In genomic region chr11:44211871-44212441, GRCm38 (mm10) we compare ENCODE assay signal across 9 mouse cellular contexts.
DNase-seq lines count a peak whose midpoint lies in the region; ATAC-seq and TF ChIP-seq lines count a peak whose summit lies in the region.
"Had no signal": no experiment of that assay in that cellular context is flagged by ENCODE, and none has a peak within 500 bp of the region (broad histone marks: within the 10 kb centered on the region; RNA-seq: fewer than 3 reads in every experiment).

No protein-coding gene starts in this region.

- no peak overlapping the region for H3K27ac ChIP-seq in embryonic facial prominence, embryonic 14.5 days (replicated peaks; ENCODE audit: low read depth, low read length)
- no peak overlapping the region for H3K27ac ChIP-seq in hindbrain, postnatal 0 days
- no peak overlapping the region for H3K27ac ChIP-seq in neural tube, embryonic 11.5 days (ENCODE audit: low read depth, low read length)
- H3K27ac ChIP-seq: liver, embryonic 13.5 days had no signal

- no peak overlapping the region for H3K9ac ChIP-seq in embryonic facial prominence, embryonic 14.5 days (ENCODE audit: low read depth, low read length)
- no peak overlapping the region for H3K9ac ChIP-seq in hindbrain, postnatal 0 days (replicated peaks; ENCODE audit: low read length)
- no peak overlapping the region for H3K9ac ChIP-seq in neural tube, embryonic 11.5 days (ENCODE audit: low read length)
- H3K9ac ChIP-seq: liver, embryonic 13.5 days had no signal

- peak; percentile 24 for DNase-seq in layer of hippocampus, adult 11-12 months (ENCODE audit: low spot score)
- DNase-seq in layer of hippocampus, adult 9-10 months (ENCODE audit: low spot score), result no peak
- DNase-seq in adrenal gland, adult 2 months, result peak; percentile 57
- DNase-seq in embryonic facial prominence, embryonic 14.5 days (ENCODE audit: low spot score), result peak; percentile 50
- peak; percentile 79 for DNase-seq in hindbrain, postnatal 0 days (ENCODE audit: low spot score)
- peak; percentile 23 to 25 for DNase-seq in left cerebral cortex, postnatal 25 days (ENCODE audit: low spot score in 2 of 2)
- DNase-seq in neural tube, embryonic 11.5 days (ENCODE audit: low spot score), result peak; percentile 24
- peak; percentile 48 for DNase-seq in thymus, postnatal 4 days
- DNase-seq: liver, embryonic 13.5 days had no signal

- H3K4me1 ChIP-seq in embryonic facial prominence, embryonic 14.5 days (ENCODE audit: control insufficient read depth, insufficient read depth, low read length), result no peaks in the 10 kb centered on the region
- no peaks in the 10 kb centered on the region for H3K4me1 ChIP-seq in hindbrain, postnatal 0 days (ENCODE audit: insufficient read depth, low read length)
- H3K4me1 ChIP-seq in neural tube, embryonic 11.5 days (ENCODE audit: control insufficient read depth, insufficient read depth, low read length), result no peaks in the 10 kb centered on the region
- H3K4me1 ChIP-seq: liver, embryonic 13.5 days had no signal

- WGBS in embryonic facial prominence, embryonic 14.5 days, result 52% methylated on average over 9 of the region's 9 CpGs
- 57% methylated on average over 9 of the region's 9 CpGs for WGBS in hindbrain, postnatal 0 days
- WGBS in neural tube, embryonic 11.5 days, result 61% methylated on average over 9 of the region's 9 CpGs

- H3K36me3 ChIP-seq in embryonic facial prominence, embryonic 14.5 days (ENCODE audit: control insufficient read depth, insufficient read depth, low read length), result no peaks in the 10 kb centered on the region
- H3K36me3 ChIP-seq in hindbrain, postnatal 0 days (ENCODE audit: insufficient read depth, low read length), result no peaks in the 10 kb centered on the region
- H3K36me3 ChIP-seq in neural tube, embryonic 11.5 days (ENCODE audit: control insufficient read depth, insufficient read depth, low read length), result no peaks in the 10 kb centered on the region
- H3K36me3 ChIP-seq: liver, embryonic 13.5 days had no signal

- H3K27me3 ChIP-seq in embryonic facial prominence, embryonic 14.5 days (replicated peaks; ENCODE audit: control insufficient read depth, insufficient read depth, low read length), result no peaks in the 10 kb centered on the region
- no peaks in the 10 kb centered on the region for H3K27me3 ChIP-seq in hindbrain, postnatal 0 days (ENCODE audit: insufficient read depth, low read length)
- H3K27me3 ChIP-seq in neural tube, embryonic 11.5 days (ENCODE audit: control insufficient read depth, insufficient read depth, low read length), result no peaks in the 10 kb centered on the region
- H3K27me3 ChIP-seq: liver, embryonic 13.5 days had no signal

- H3K4me3 ChIP-seq in embryonic facial prominence, embryonic 14.5 days (ENCODE audit: low read depth, low read length), result no peak overlapping the region
- H3K4me3 ChIP-seq in hindbrain, postnatal 0 days (ENCODE audit: low read length), result no peak overlapping the region
- no peak overlapping the region for H3K4me3 ChIP-seq in neural tube, embryonic 11.5 days (ENCODE audit: low read depth, low read length)
- H3K4me3 ChIP-seq: liver, embryonic 13.5 days had no signal

- H3K9me3 ChIP-seq in embryonic facial prominence, embryonic 14.5 days (ENCODE audit: control insufficient read depth, low read length), result no peaks in the 10 kb centered on the region
- H3K9me3 ChIP-seq in hindbrain, postnatal 0 days (ENCODE audit: low read length), result no peaks in the 10 kb centered on the region
- H3K9me3 ChIP-seq in neural tube, embryonic 11.5 days (ENCODE audit: control insufficient read depth, low read length), result no peaks in the 10 kb centered on the region
- H3K9me3 ChIP-seq: liver, embryonic 13.5 days had no signal

- intact Hi-C loops in left cerebral cortex, postnatal 25 days (cut with DNase I), result loop anchor here (1.0 to 5.0 kb wide), 2 partner anchors 376 to 430 kb away; no protein-coding TSS in a partner anchor

- 0 out of 2 replicates have a peak, but pooled peaks have one; percentile 41 for ATAC-seq in embryonic facial prominence, embryonic 14.5 days (ENCODE audit: low read depth)
- peak; percentile 53; the same call in 1 of the 2 replicates for ATAC-seq in hindbrain, postnatal 0 days
- peak; percentile 68; the same call in 1 of the 2 replicates for ATAC-seq in neural tube, embryonic 11.5 days (ENCODE audit: insufficient read depth, low FRiP score, low TSS enrichment)

- H3K4me2 ChIP-seq in embryonic facial prominence, embryonic 14.5 days (ENCODE audit: low read depth, low read length), result no peak overlapping the region
- no peak overlapping the region for H3K4me2 ChIP-seq in hindbrain, postnatal 0 days (ENCODE audit: low read depth, low read length)
- no peak overlapping the region for H3K4me2 ChIP-seq in neural tube, embryonic 11.5 days (ENCODE audit: low read depth)
- H3K4me2 ChIP-seq: liver, embryonic 13.5 days had no signal

- peak; percentile 76 for TF ChIP-seq CTCF in hindbrain, postnatal 0 days (IDR thresholded peaks at IDR 0.05; ENCODE audit: low read depth)
